Mouse (Mus musculus): ENCODE measurements around the gene Pgam1.
"Not testable (repeated sequence)": the region's sequence is repeated elsewhere in the genome, so short reads cannot be mapped to it uniquely, and the experiment has no call there.

Pgam1 gene

GRCm38 (mm10) chr19:41912121-41913080 lies 678 bp downstream of the Pgam1 start:
- peak; percentile 59 to 65 for DNase-seq

GRCm38 (mm10) chr19:41913774-41914591 lies 2.3 kb downstream of the Pgam1 start:
- DNase-seq = no peak

GRCm38 (mm10) chr19:41914592-41914882 lies 2.8 kb downstream of the Pgam1 start:
- not testable (repeated sequence) for DNase-seq

- DNase-seq = no peak
Observed at GRCm38 (mm10) chr19:41915294-41915693, 3.6 kb downstream of the Pgam1 start.

DNA sequence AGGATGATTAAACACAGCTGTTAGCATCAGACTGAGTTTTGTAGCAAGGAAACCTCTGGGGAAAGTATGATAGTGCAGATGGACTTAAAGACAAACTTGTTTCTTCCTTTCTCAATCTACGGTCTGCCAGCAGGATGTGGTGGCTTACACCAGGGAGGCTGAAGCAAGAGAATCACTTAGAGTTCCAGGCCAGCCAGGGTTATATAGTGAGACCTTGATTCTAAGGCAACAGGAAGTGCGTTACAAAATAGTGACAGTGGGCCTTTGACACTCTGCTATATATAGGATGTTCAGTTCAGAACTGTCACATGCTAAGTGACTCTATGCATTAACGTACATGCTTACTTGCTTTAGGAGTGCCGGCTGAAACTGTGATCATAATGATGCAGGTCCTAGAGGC lies 5.1 kb downstream of the Pgam1 start:
- DNase-seq = no peak

GRCm38 (mm10) chr19:41919471-41919870 lies 7.7 kb downstream of the Pgam1 start:
- DNase-seq = no peak

DNA sequence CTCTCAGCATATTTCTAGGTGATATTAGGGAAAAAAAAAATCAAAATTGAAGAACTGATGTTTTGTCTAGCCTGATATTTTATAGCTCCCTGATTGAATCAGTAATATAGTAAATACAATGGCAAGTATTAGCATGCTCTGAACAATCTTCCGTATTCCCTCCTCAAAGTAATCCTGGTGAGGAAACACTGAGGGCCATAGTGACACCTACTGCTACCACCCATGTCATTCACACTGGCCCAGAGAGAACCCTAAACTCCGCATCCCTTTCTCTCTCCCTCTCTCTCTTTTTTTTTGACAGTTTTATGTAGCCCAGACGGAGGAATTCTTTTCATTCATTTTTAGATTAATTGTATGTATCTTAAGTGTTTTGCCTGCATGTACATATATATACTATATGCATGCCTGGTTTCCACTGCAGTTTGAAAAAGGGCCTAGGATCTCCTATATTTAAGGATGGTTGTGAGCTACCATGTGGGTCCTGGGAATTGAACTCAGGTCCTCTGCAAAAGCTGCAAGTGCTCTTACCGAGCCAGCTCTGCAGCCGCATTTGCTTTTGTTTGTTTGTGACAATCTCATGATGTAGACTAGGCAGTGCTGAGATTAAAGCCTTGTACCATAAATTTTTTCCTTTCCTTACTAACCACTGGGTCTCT lies 8.8 kb downstream of the Pgam1 start:
- no peak for DNase-seq

GRCm38 (mm10) chr19:41932686-41933085 lies 21.0 kb downstream of the Pgam1 start:
- no peak for DNase-seq

DNA sequence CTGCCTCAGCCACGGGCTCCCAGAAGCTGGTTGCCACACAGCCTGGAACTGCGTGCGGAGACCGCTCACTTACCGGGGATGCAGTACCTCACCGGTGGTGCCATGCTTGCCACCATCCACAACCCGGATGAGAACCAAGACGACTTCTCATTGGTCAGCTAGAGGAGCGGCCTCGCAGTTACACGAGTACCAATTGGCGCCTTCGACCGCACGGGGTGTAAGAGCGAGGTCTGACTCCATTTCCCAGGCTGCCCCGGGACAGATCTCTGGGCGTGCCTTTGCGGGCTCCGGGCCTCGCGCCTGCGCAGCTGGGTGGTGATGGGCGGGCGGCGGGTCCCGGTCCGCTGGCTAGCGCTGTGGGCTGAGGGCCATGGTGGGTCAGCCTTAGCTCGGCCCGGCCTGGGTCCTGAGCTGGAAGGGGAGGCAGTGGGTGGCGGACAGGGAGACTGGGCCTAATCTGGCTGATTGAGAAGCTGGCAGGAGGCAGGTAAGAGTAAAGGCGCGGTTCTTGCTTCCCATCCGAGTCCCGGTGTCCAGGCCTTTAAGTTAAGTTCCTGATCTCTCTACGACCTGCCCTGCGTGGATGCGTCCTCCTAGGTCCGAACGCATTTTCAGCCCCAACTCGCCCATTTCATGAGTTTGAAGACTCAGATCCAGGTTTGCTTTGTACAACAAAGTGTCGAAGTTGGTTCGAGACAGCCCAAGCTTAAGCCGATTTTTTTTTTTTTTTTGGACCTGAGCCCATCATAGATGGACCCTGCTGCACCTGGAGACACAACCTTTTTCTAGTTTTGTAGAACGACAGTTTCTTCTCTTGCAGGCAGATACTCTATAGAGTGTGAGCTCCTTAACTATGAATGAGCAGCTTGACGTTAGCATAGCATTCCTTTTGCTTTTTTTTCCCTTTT lies 21.7 kb downstream of the Pgam1 start, which contains the start of the genes Exosc1 and Zdhhc16:
Exosc1 (minus strand) TSS at position 245 of the 908 bp plus-strand sequence.
Zdhhc16 (plus strand) TSS at position 302 of the 908 bp plus-strand sequence.
- DNase-seq = peak; percentile 96

DNA sequence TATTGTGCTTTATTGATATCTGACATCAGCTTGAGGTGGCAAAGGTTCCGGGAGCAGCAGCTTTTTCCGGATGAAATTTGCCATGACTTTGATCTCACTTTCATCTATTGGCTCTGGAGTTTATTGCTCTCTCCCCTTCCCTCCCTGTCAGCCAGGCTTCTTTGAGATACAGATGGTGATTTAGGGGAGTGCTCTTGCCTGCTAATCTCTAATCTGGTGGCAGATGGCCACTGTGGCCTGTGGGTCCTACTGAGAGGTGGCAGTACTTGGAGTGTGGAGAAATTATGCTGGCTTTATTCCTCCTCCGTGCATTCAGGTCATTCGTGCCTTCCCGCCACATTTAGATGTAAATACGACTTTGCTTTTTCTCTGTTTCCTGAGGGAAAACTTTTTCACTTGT lies 22.4 kb downstream of the Pgam1 start:
- DNase-seq = no peak

- no peak for DNase-seq
Observed at GRCm38 (mm10) chr19:41935921-41936320, 24.2 kb downstream of the Pgam1 start.

DNA sequence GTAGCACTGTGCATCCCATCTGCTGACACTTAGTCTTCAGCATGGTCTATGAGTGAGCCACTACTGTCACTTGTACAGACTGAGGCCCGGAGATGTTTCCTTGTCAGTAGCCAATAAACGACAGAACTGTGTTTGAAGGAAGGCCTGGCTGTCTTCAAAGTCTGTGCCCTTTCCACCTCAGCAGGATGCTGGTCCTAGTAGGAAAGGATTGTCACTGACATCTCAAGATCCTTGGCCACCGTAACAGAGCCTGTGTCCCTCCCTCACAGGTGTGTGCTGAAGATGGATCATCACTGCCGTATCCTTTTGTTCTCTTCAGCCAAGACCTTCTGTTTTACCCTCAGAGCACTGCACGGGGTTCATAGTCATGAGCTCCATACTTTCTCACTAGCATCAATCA lies 26.8 kb downstream of the Pgam1 start:
- DNase-seq = no peak

GRCm38 (mm10) chr19:41943841-41944240 lies 32.1 kb downstream of the Pgam1 start:
- no peak for DNase-seq

DNA sequence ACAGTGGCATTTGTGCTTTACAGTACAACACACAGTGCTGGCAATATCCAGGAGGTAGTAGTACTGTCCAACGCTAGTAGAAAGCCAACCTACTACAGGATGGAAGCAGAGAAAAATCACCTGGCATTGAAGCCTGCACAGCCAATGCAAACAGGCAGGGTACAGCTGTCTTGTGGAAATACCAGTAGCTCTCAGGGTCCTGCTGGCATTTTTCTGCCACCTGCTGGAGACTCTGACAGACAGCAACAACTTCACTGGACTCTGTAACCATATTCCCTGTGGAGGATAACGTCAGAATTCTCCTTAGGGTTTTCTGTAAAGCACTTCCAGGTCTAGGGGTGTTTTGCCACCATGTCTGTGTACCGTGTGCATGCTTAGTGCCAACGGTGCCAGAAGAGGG lies 40.6 kb downstream of the Pgam1 start:
- no peak for DNase-seq

DNA sequence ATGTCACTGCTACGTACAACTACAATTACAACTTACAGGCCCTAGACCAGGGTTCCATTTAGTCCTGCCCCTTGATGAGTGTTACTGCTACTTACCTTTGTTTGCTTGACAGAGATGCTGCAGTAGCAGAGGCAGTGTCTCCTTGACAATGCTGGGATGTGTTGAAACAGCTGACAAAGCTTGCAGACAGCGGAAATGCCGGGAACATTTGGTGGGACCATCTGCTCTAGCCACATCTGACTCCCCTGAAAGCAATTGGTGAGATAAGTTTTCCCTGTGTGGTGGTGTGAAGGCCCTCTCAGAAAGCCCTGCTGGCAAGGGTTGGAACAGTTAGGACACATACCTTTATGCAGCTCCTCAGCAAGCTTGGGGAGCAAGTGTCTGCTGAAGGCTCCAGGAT lies 41.9 kb downstream of the Pgam1 start:
- no peak for DNase-seq
